Mouse (Mus musculus) macrophage (primary cell): Measurements from ENCODE around the gene Chrm3. TPM values are rescaled to one million over a fixed set of nuclear protein-coding genes. Genes with fewer than 3 reads are reported as not detected.

Experiments
- H3K27ac ChIP-seq: fragments of 350-480 bp; formaldehyde crosslinking; 2 replicates; pipeline ENCODE4 v1.9.0; 2021
- H3K36me3 ChIP-seq: fragments of 350-480 bp; formaldehyde crosslinking; 2 replicates; pipeline ENCODE4 v1.9.0; 2021; ENCODE audit errors: inconsistent target
- H3K4me3 ChIP-seq: fragments of 350-480 bp; formaldehyde crosslinking; 2 replicates; pipeline ENCODE4 v1.9.0; 2021; ENCODE audit errors: inconsistent target
- H3K79me2 ChIP-seq: fragments of 350-480 bp; formaldehyde crosslinking; 2 replicates; pipeline ENCODE4 v1.9.0; 2021; ENCODE audit errors: inconsistent target
- WGBS: methylation state at CpG from one replicate; pipeline ENCODE4 v1.1.7; 2026; ENCODE audit warnings: inconsistent platforms; ENCODE audit not compliant: missing documents; 5-methylcytosine and 5-hydroxymethylcytosine counted together
- polyA plus RNA-seq: library from polyadenylated mRNA; stranded (reverse); fragments of 250-400 nt; gene quantifications from 3 replicates; pipeline ENCODE4 v1.2.4, GENCODE M21; 2018; ENCODE audit warnings: inconsistent platforms

The Chrm3 gene
- polyA plus RNA-seq, 1 experiment from 2014 or later: not detected

DNA sequence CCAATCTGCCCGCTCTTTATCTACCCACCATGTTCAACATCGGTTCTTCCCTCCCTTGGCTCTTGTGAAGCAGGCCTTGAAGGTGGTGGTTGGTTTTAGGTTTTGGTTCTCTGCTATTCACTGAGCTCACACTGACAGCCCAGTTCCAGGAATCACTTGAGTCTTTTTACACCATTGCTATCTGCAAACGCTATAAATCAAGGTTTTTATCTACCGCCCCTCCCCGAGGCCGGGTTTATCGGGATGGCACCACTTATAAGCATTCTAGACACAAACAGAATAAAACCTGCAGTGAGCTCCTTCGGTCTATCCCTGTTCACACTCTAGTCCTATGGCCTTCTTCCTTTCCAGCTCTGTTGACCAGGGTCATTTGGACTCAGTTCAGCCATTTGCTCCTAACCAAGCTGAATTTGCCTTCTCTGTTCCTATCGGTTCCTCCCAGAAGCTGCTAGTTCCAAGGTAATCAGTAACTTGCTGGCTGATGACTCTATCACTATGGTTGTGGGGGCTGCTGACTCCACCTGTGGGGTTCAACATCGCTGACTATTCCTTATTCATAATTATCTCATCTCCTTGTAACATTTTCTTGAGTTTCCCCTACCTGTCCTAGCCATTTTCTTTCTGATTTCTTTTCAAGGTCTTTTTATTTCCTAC lies 291.6 kb downstream of the Chrm3 start:
- H3K79me2 ChIP-seq: no peaks in the 10 kb centered on the region
- H3K36me3 ChIP-seq: no peaks in the 10 kb centered on the region
- 95% methylated on average over 10 of the region's 10 CpGs for WGBS
- no peak overlapping the region for H3K27ac ChIP-seq
- H3K4me3 ChIP-seq: no peak overlapping the region

DNA sequence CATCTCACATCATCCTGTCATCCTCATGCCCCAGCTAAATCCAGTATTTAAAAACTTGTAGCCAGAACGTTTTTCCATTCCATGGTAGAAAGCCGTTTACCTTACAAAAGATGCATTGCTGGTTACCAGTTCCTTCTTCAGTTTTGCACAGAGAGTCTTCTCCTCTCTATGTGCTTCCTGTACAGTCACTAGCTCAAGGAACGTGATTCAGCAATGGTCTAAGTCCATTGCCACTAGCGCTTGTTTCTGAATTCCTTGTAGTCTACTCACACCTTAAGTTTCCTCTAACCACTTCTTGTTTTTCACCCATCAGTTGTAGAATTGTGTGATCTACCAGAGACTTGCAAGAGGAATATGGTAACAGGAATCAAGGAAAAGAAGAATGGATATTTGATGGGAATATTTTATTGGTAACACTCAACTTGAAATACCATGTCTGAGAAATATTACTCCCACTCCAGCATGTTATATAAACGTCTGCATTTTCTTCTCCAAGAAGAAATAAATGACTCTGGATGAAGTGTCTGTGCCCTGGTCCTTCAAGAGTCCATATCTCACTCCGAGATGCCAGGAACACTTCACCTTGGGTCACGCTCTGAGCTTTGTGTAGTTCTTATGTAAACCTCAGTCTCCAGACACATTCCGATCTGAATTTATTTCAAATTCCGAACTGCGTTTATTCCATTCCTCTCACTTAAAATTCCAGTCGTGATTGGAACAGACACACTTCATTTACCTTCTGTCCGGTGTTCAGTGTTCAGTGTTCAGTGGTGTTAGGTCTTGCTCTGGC lies 293.6 kb downstream of the Chrm3 start:
- Histone ChIP-seq H3K27ac (no peak overlapping the region), H3K79me2 (no peaks in the 10 kb centered on the region), H3K4me3 (no peak overlapping the region), H3K36me3 (no peaks in the 10 kb centered on the region)
- WGBS: 65% methylated on average over 12 of the region's 12 CpGs

DNA sequence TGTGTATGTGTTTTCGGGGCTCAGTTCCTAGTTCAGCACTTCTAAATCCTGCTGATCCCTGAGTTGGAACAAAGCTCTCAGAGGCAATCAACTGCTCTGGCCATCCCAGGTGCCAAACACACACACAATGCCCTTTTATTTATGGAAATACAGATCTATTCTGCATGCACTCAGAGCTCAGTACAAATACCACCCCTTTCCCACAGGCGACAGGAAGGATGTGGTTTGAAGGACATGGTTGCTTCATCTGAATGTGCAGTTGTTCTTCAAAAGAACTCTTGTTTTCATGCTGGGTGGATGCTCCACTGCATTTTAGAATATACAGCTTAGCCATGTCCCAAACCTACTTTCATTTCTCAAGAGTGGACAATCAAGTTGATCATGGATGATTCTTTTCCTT lies 294.9 kb downstream of the Chrm3 start:
- WGBS: 11% methylated on average over 2 of the region's 2 CpGs
- Histone ChIP-seq H3K27ac (no peak overlapping the region), H3K4me3 (no peak overlapping the region), H3K36me3 (no peaks in the 10 kb centered on the region), H3K79me2 (no peaks in the 10 kb centered on the region)

DNA sequence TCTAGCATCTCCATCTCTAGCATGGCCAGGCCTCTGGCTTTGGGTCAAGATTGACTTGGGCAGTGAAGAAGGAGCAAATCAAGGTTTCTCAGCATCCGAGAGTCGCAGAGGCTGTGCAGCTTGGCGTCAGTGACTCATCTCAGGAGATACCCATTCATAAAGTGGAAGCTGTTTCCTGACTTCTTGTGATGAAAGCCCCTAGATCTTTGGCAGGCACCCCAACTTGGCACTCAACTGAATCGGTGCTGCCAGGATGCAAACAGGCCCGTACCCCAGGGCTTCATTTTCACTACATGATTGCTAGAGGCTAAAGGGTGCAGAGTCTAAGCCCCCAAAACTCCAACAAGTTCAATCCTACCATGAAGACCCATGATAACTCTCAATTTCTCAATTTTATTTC lies 298.0 kb downstream of the Chrm3 start:
- no peaks in the 10 kb centered on the region for H3K79me2 ChIP-seq
- H3K4me3 ChIP-seq: no peak overlapping the region
- H3K36me3 ChIP-seq: no peaks in the 10 kb centered on the region
- 65% methylated on average over 5 of the region's 5 CpGs for WGBS
- no peak overlapping the region for H3K27ac ChIP-seq

DNA sequence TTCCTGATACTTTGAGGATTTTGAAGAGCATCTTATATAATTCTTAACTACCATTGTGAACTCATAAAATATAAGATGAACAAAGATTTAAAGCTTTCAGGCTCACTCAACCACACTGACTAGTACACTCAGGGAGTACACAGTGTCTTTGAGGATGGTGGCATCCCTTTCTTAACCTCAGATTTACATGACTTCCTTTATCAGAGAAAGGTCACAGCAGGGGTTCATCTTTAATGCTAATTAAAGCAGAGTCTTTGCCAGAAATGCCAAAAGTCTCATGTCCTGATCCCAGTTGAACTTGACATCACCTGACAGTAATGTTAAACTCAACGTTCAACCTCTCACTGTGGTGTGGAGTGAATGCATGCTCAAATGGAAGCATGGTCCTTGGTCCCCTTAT lies 301.7 kb downstream of the Chrm3 start:
- Histone ChIP-seq H3K79me2 (no peaks in the 10 kb centered on the region), H3K36me3 (no peaks in the 10 kb centered on the region), H3K27ac (no peak overlapping the region), H3K4me3 (no peak overlapping the region)
- WGBS: 86% methylated on average over 1 of the region's 1 CpGs

DNA sequence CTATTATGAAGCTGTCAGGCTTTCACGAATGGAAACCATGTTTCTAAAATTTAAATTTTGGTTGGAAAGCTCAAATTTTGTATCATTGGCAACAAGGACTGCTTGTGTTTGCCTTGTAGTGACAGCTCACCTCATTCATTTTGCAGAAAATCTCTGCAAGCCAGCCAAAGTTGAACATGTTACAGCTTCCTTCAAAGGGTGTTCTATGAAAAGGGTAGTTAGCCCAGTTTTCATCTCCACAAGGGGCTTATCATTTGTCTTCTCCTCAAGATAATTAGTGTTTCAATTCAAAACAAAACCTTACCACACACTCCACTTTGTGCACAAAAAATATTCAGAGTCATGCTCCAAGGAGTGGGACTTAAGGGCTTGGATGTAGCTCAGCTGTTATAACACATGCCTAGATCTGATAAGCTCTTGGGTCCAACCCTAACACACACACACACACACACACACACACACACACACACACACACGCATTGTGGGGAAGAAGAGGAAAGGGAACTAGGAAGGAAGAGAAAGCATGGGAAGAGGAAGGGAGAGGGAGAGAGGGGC lies 302.9 kb downstream of the Chrm3 start:
- no peak overlapping the region for H3K4me3 ChIP-seq
- no peaks in the 10 kb centered on the region for H3K79me2 ChIP-seq
- no peak overlapping the region for H3K27ac ChIP-seq
- WGBS: 68% methylated on average over 1 of the region's 2 CpGs
- no peaks in the 10 kb centered on the region for H3K36me3 ChIP-seq

DNA sequence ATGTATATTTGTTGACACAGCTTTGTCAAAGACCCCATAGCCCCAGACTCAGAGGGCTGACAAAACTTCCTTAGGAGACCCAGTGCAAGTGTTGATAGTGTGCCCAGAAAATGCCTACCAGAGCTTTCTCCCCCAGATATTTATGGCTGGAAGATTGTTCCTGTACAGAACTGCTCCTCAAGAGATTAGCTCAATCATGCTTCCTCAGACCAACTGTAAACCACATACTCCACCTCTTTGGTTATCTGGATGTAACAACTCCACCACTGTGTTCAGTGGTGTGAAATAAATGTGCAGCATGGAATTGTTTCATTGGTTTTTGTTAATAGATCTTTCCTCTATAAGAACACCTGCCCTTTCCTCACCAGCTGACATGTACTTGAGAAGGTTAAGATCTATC lies 306.6 kb downstream of the Chrm3 start:
- Histone ChIP-seq H3K4me3 (no peak overlapping the region), H3K36me3 (no peaks in the 10 kb centered on the region), H3K79me2 (no peaks in the 10 kb centered on the region), H3K27ac (no peak overlapping the region)

DNA sequence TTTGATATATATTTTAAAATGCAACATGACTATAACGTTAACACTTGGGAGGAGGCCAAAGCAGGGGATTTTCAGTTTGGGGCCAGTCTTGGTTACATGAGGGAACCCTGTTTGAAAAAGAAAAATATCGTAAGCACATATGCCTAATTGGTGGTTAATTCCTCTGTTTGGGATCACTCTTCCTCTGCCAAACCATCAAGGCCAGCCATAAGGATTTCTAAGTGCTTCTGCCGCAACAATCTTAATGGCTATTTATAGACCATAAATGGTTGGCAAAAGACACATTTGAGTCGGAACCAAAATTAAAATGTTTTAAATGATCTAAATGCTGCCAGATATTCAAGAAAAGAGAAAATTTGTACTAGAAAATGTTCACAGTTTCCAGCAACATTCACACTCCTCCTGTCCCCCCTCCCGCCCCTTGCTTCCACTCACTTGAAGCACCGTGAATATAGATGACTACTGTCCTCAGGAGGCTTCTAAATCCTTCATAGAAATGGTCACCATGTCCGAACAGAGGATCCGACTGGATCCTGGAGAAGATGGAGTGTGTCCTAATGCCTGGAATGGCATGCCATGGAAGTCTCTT lies 307.3 kb downstream of the Chrm3 start:
- Histone ChIP-seq H3K27ac (no peak overlapping the region), H3K4me3 (no peak overlapping the region), H3K36me3 (no peaks in the 10 kb centered on the region), H3K79me2 (no peaks in the 10 kb centered on the region)
- WGBS: 86% methylated on average over 8 of the region's 8 CpGs

DNA sequence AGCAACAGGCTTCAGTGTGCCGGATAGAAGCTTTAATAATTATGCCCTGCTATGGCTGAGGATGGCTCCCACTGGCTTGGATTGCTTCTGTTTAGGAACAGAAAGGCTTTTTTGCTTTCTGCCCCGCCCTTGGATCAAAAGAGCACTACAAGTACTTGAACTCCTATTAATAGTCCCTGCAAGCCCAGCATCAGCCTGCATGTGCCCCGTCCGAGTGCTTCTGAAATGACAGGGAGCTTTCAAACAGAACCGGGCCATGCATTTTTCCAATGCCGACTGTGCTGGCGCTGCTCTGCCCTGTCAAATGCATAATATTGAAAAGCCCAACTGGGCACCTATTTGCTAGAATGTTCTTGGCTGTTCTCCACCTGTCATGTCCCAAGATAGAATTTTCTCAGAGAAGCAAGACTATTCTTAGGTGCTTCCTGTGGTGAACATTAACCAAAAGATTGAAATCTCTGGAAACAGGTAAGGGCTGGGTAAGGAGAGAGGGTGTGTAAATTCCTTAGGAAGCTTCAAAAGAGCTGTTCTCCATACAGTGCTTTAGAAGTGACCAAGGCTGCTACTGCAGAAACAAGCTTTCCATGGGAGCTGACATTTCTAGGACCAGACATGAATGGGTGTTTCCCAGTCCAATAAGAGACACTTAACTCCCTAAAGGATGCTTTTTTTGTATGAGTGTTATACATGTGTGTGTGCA lies 314.8 kb downstream of the Chrm3 start:
- H3K27ac ChIP-seq: no peak overlapping the region
- 84% methylated on average over 7 of the region's 7 CpGs for WGBS
- no peaks in the 10 kb centered on the region for H3K79me2 ChIP-seq
- H3K36me3 ChIP-seq: no peaks in the 10 kb centered on the region
- no peak overlapping the region for H3K4me3 ChIP-seq

DNA sequence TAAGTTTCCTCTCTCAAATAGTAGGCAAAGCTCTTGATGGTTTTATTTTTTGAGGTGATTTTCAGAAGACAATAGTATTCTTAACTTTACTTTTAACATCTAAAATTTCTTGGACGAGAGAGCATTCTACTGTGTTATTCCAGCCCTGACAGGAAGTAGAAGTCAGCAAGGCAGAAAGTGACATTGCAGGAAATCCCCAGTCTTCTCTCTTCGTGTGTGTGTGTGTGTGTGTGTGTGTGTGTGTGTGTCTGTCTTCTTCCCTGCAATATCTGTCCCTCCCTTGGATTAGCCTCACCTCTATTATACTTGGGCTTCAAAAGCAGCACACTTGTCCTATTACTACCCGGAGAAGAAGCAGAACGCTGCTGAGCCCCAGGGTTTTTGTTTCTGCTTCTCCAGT lies 316.6 kb downstream of the Chrm3 start:
- H3K36me3 ChIP-seq: no peaks in the 10 kb centered on the region
- H3K4me3 ChIP-seq: no peak overlapping the region
- H3K27ac ChIP-seq: no peak overlapping the region
- H3K79me2 ChIP-seq: no peaks in the 10 kb centered on the region
- 64% methylated on average over 3 of the region's 4 CpGs for WGBS

DNA sequence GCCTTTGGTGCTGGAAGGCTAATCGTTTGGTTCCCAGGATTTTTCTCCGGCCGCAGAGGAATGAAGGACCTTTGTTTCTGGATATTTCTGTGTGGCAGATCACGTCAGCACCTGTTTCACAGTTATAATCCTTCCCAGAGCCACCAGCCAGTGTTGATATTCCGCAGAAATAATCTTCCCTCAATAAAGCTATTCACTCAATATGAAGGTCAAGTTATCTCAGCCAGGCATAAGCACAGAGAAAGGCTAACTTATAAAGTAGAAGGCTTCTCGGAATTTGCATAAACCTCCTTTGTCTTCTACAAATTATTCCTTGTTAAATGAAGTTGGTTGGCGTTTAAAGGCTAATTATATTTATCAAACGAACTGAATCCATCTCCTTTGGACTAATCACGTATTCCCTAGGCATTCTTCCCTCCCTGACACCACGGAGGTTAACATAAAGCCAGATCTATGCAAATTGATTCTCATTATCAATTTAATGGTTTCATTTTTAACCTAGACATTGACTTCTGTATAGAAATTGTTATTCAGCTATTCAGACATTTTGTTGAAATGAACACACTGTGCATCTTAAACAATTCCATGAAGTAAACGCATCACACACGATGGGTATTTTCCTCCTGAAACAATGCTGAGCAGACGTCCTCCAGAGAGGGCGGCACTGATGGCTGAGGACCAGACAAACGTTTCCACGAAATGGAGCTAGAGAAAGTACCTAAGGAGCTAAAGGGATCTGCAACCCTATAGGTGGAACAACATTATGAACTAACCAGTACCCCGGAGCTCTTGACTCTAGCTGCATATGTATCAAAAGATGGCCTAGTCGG lies 326.9 kb downstream of the Chrm3 start:
- Histone ChIP-seq H3K4me3 (no peak overlapping the region), H3K27ac (no peak overlapping the region), H3K36me3 (no peaks in the 10 kb centered on the region), H3K79me2 (no peaks in the 10 kb centered on the region)
- WGBS: 93% methylated on average over 16 of the region's 18 CpGs

DNA sequence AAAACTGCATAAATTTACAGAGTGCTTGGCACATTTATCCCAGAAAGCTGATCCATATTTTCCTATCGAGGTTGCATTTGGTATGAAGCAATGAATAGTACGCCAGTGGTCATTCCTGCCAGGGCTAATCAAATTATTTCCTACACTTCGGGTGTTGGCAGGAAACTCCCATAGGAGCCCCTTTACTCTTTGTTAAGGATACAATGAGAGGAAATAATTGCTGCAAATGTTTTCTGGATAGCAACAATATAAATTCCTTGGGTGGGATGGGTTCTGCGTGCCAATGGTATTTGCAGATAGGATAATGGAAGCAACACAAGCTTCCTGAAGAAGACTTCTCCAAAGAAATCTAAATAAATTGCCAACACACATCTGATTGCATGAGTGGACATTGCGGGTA lies 329.1 kb downstream of the Chrm3 start:
- H3K27ac ChIP-seq: no peak overlapping the region
- H3K4me3 ChIP-seq: no peak overlapping the region
- H3K79me2 ChIP-seq: no peaks in the 10 kb centered on the region
- H3K36me3 ChIP-seq: no peaks in the 10 kb centered on the region
- WGBS: 86% methylated on average over 5 of the region's 5 CpGs

DNA sequence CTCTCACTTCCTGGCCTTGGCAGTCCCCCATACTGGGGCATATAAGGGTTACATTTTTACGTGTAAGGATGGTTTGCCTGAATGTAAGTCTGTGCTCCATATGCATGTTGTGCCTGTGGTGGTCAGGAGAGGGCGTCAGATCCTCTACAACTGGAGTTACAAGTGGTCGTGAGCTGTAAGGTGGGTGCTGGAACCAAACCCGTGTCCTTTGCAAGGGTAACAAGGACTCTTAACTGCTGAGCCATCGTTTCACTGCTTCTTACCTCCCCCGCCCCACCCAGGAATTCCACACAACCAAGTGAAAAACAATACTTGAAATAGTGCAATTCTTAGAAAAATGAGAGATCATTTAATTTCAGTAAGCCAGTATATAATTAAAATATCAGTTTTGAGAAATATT lies 330.7 kb downstream of the Chrm3 start:
- Histone ChIP-seq H3K27ac (no peak overlapping the region), H3K79me2 (no peaks in the 10 kb centered on the region), H3K4me3 (no peak overlapping the region), H3K36me3 (no peaks in the 10 kb centered on the region)
- WGBS: 93% methylated on average over 6 of the region's 6 CpGs

DNA sequence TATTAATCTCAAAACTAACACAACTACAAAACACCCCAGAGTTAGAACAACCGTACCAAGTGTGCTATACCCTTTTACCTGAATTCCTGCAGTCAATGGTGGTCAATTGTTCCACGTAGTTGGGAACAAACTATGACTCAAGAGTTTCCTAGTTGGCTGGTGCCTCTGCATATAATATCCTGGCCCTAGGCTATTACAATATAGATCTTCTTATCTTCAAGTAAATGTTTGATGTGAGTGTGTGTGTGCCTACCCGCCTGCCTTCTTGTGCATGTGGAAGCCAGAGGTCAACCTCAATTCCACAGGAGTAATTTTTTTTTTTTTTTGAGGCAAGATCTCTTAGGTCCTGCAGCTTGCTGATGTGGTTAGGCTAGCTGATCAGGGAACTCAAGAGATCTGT lies 335.5 kb downstream of the Chrm3 start:
- H3K36me3 ChIP-seq: no peaks in the 10 kb centered on the region
- H3K27ac ChIP-seq: no peak overlapping the region
- no peak overlapping the region for H3K4me3 ChIP-seq
- no peaks in the 10 kb centered on the region for H3K79me2 ChIP-seq
- 61% methylated on average over 3 of the region's 3 CpGs for WGBS
